Mouse (Mus musculus): Measurements from ENCODE around the gene Fbxw8. TPM values are rescaled to one million over a fixed set of nuclear protein-coding genes. Genes with fewer than 3 reads are reported as not detected.
A peak's percentile ranks its signal among the peaks of the same experiment; 100 is the strongest.

Fbxw8 gene
- polyA plus RNA-seq, 1 experiment from 2014 or later: 18.4 TPM

GRCm38 (mm10) chr5:118079839-118080250 lies 75.4 kb downstream of the Fbxw8 start:
- H3K4me2 ChIP-seq (ENCODE audit: low read length): no peak overlapping the region
- H3K4me1 ChIP-seq (ENCODE audit: control insufficient read depth, insufficient read depth, low read length): peaks cover 47% of the 10 kb centered on the region
- H3K36me3 ChIP-seq (ENCODE audit: control insufficient read depth, insufficient read depth, low read length): peaks cover 2% of the 10 kb centered on the region; the same call in 1 of the 2 replicates
- H3K27ac ChIP-seq (ENCODE audit: low read length): peak overlapping the region; percentile 35
- H3K9ac ChIP-seq (ENCODE audit: low read depth, low read length): no peak overlapping the region
- no peak overlapping the region for H3K4me3 ChIP-seq (ENCODE audit: low read depth, low read length)
- ATAC-seq: peak; percentile 41; the same call in 1 of the 2 replicates
- WGBS: 12% methylated on average over 11 of the region's 11 CpGs
- H3K9me3 ChIP-seq (replicated peaks; ENCODE audit: control insufficient read depth, low read length, poor library complexity, severe bottlenecking): no peaks in the 10 kb centered on the region
- H3K27me3 ChIP-seq (ENCODE audit: control insufficient read depth, insufficient read depth, low read depth, low read length): no peaks in the 10 kb centered on the region

- H3K36me3 ChIP-seq (ENCODE audit: control insufficient read depth, insufficient read depth, low read length): peaks cover 2% of the 10 kb centered on the region; the same call in 1 of the 2 replicates
- no peaks in the 10 kb centered on the region for H3K9me3 ChIP-seq (replicated peaks; ENCODE audit: control insufficient read depth, low read length, poor library complexity, severe bottlenecking)
- no peak overlapping the region for H3K4me2 ChIP-seq (ENCODE audit: low read length)
- peak overlapping the region; percentile 35; the same call in 1 of the 2 replicates for H3K27ac ChIP-seq (ENCODE audit: low read length)
- 19% methylated on average over 6 of the region's 6 CpGs for WGBS
- H3K27me3 ChIP-seq (ENCODE audit: control insufficient read depth, insufficient read depth, low read depth, low read length): no peaks in the 10 kb centered on the region
- no peak for ATAC-seq
- no peak overlapping the region for H3K9ac ChIP-seq (ENCODE audit: low read depth, low read length)
- H3K4me1 ChIP-seq (ENCODE audit: control insufficient read depth, insufficient read depth, low read length): peaks cover 42% of the 10 kb centered on the region
- H3K4me3 ChIP-seq (ENCODE audit: low read depth, low read length): no peak overlapping the region
These were observed 75.9 kb downstream of the Fbxw8 start for GRCm38 (mm10) chr5:118079354-118079753.

GRCm38 (mm10) chr5:118078550-118078949 lies 76.7 kb downstream of the Fbxw8 start:
- Histone ChIP-seq H3K27ac (ENCODE audit: low read length) (no peak overlapping the region), H3K4me2 (ENCODE audit: low read length) (no peak overlapping the region), H3K9me3 (replicated peaks; ENCODE audit: control insufficient read depth, low read length, poor library complexity, severe bottlenecking) (no peaks in the 10 kb centered on the region), H3K27me3 (ENCODE audit: control insufficient read depth, insufficient read depth, low read depth, low read length) (no peaks in the 10 kb centered on the region), H3K4me1 (ENCODE audit: control insufficient read depth, insufficient read depth, low read length) (peaks cover 39% of the 10 kb centered on the region), H3K9ac (ENCODE audit: low read depth, low read length) (no peak overlapping the region), H3K4me3 (ENCODE audit: low read depth, low read length) (no peak overlapping the region), H3K36me3 (ENCODE audit: control insufficient read depth, insufficient read depth, low read length) (peaks cover 2% of the 10 kb centered on the region; the same call in 1 of the 2 replicates)
- ATAC-seq: no peak
- 87% methylated on average over 6 of the region's 6 CpGs for WGBS

- peak overlapping the region; percentile 50 for H3K27ac ChIP-seq (ENCODE audit: low read length)
- H3K9ac ChIP-seq (ENCODE audit: low read depth, low read length): no peak overlapping the region
- H3K9me3 ChIP-seq (replicated peaks; ENCODE audit: control insufficient read depth, low read length, poor library complexity, severe bottlenecking): no peaks in the 10 kb centered on the region
- H3K27me3 ChIP-seq (ENCODE audit: control insufficient read depth, insufficient read depth, low read depth, low read length): no peaks in the 10 kb centered on the region
- H3K4me1 ChIP-seq (ENCODE audit: control insufficient read depth, insufficient read depth, low read length): peaks cover 40% of the 10 kb centered on the region
- no peak overlapping the region for H3K4me3 ChIP-seq (ENCODE audit: low read depth, low read length)
- no peak overlapping the region for H3K4me2 ChIP-seq (ENCODE audit: low read length)
- WGBS: 68% methylated on average over 15 of the region's 15 CpGs
- peaks cover 2% of the 10 kb centered on the region; the same call in 1 of the 2 replicates for H3K36me3 ChIP-seq (ENCODE audit: control insufficient read depth, insufficient read depth, low read length)
- no peak for ATAC-seq
These were observed 78.3 kb downstream of the Fbxw8 start for GRCm38 (mm10) chr5:118076721-118077592.

GRCm38 (mm10) chr5:118073213-118073773 lies 82.0 kb downstream of the Fbxw8 start:
- Histone ChIP-seq H3K36me3 (ENCODE audit: control insufficient read depth, insufficient read depth, low read length) (peaks cover 10% of the 10 kb centered on the region), H3K27ac (ENCODE audit: low read length) (peak overlapping the region; percentile 23; the same call in 1 of the 2 replicates), H3K9me3 (replicated peaks; ENCODE audit: control insufficient read depth, low read length, poor library complexity, severe bottlenecking) (no peaks in the 10 kb centered on the region), H3K9ac (ENCODE audit: low read depth, low read length) (no peak overlapping the region), H3K4me1 (ENCODE audit: control insufficient read depth, insufficient read depth, low read length) (peaks cover 13% of the 10 kb centered on the region), H3K4me3 (ENCODE audit: low read depth, low read length) (no peak overlapping the region), H3K4me2 (ENCODE audit: low read length) (no peak overlapping the region), H3K27me3 (ENCODE audit: control insufficient read depth, insufficient read depth, low read depth, low read length) (no peaks in the 10 kb centered on the region)
- 44% methylated on average over 15 of the region's 15 CpGs for WGBS
- peak; percentile 44 for ATAC-seq

GRCm38 (mm10) chr5:118071766-118072165 lies 83.5 kb downstream of the Fbxw8 start:
- H3K27ac ChIP-seq (ENCODE audit: low read length): no peak overlapping the region

GRCm38 (mm10) chr5:118069315-118069714 lies 85.9 kb downstream of the Fbxw8 start:
- H3K27me3 ChIP-seq (ENCODE audit: control insufficient read depth, insufficient read depth, low read depth, low read length): no peaks in the 10 kb centered on the region
- no peak overlapping the region for H3K4me3 ChIP-seq (ENCODE audit: low read depth, low read length)
- peaks cover 9% of the 10 kb centered on the region; the same call in 1 of the 2 replicates for H3K36me3 ChIP-seq (ENCODE audit: control insufficient read depth, insufficient read depth, low read length)
- H3K4me1 ChIP-seq (ENCODE audit: control insufficient read depth, insufficient read depth, low read length): peaks cover 18% of the 10 kb centered on the region
- no peak overlapping the region for H3K4me2 ChIP-seq (ENCODE audit: low read length)
- 41% methylated on average over 9 of the region's 9 CpGs for WGBS
- 0 out of 2 replicates have a peak, but pooled peaks have one; percentile 18 for ATAC-seq
- no peak overlapping the region for H3K27ac ChIP-seq (ENCODE audit: low read length)
- H3K9me3 ChIP-seq (replicated peaks; ENCODE audit: control insufficient read depth, low read length, poor library complexity, severe bottlenecking): no peaks in the 10 kb centered on the region
- H3K9ac ChIP-seq (ENCODE audit: low read depth, low read length): no peak overlapping the region

More at GRCm38 (mm10) chr5:118071766-118072165, 83.5 kb downstream of the Fbxw8 start:
- H3K4me1 ChIP-seq (ENCODE audit: control insufficient read depth, insufficient read depth, low read length): peaks cover 11% of the 10 kb centered on the region
- H3K27me3 ChIP-seq (ENCODE audit: control insufficient read depth, insufficient read depth, low read depth, low read length): no peaks in the 10 kb centered on the region
- H3K9me3 ChIP-seq (replicated peaks; ENCODE audit: control insufficient read depth, low read length, poor library complexity, severe bottlenecking): no peaks in the 10 kb centered on the region
- H3K36me3 ChIP-seq (ENCODE audit: control insufficient read depth, insufficient read depth, low read length): peaks cover 9% of the 10 kb centered on the region
- H3K9ac ChIP-seq (ENCODE audit: low read depth, low read length): no peak overlapping the region
- no peak for ATAC-seq
- no peak overlapping the region for H3K4me2 ChIP-seq (ENCODE audit: low read length)
- no peak overlapping the region for H3K4me3 ChIP-seq (ENCODE audit: low read depth, low read length)
- WGBS: 66% methylated on average over 5 of the region's 5 CpGs

- WGBS: 87% methylated on average over 9 of the region's 9 CpGs
These were observed 87.2 kb downstream of the Fbxw8 start for GRCm38 (mm10) chr5:118067984-118068494.

More at GRCm38 (mm10) chr5:118067984-118068494, 87.2 kb downstream of the Fbxw8 start:
- Histone ChIP-seq H3K9ac (ENCODE audit: low read depth, low read length) (no peak overlapping the region), H3K4me1 (ENCODE audit: control insufficient read depth, insufficient read depth, low read length) (peaks cover 21% of the 10 kb centered on the region), H3K27ac (ENCODE audit: low read length) (no peak overlapping the region), H3K4me3 (ENCODE audit: low read depth, low read length) (no peak overlapping the region), H3K36me3 (ENCODE audit: control insufficient read depth, insufficient read depth, low read length) (peaks cover 9% of the 10 kb centered on the region; the same call in 1 of the 2 replicates), H3K4me2 (ENCODE audit: low read length) (no peak overlapping the region), H3K9me3 (replicated peaks; ENCODE audit: control insufficient read depth, low read length, poor library complexity, severe bottlenecking) (no peaks in the 10 kb centered on the region), H3K27me3 (ENCODE audit: control insufficient read depth, insufficient read depth, low read depth, low read length) (no peaks in the 10 kb centered on the region)
- ATAC-seq: no peak

Measured in midbrain, embryonic 16.5 days (tissue).